ENCODE assay signal across 32 mouse cellular contexts in genomic region chr9:11436443-11437167, GRCm38 (mm10).
"Had no signal": no experiment of that assay in that cellular context is flagged by ENCODE, and none has a peak within 500 bp of the region (broad histone marks: within the 10 kb centered on the region; RNA-seq: fewer than 3 reads in every experiment).

No protein-coding gene starts in this region.

- H3K4me1 ChIP-seq: limb, embryonic 10.5 days; limb, embryonic 12.5 days; limb, embryonic 13.5 days; limb, embryonic 15.5 days; liver, embryonic 13.5 days; liver, embryonic 15.5 days; lung, embryonic 15.5 days; megakaryocyte, embryonic 14.5 days; midbrain, embryonic 10.5 days; midbrain, embryonic 12.5 days; midbrain, embryonic 13.5 days; midbrain, embryonic 15.5 days; neural tube, embryonic 12.5 days had no signal

- H3K9me3 ChIP-seq: limb, embryonic 10.5 days; limb, embryonic 12.5 days; limb, embryonic 13.5 days; limb, embryonic 15.5 days; liver, embryonic 13.5 days; liver, embryonic 15.5 days; lung, embryonic 15.5 days; megakaryocyte, embryonic 14.5 days; midbrain, embryonic 10.5 days; midbrain, embryonic 12.5 days; midbrain, embryonic 13.5 days; midbrain, embryonic 15.5 days; neural tube, embryonic 12.5 days had no signal

- H3K36me3 ChIP-seq: limb, embryonic 10.5 days; limb, embryonic 12.5 days; limb, embryonic 13.5 days; limb, embryonic 15.5 days; liver, embryonic 13.5 days; liver, embryonic 15.5 days; lung, embryonic 15.5 days; midbrain, embryonic 10.5 days; midbrain, embryonic 12.5 days; midbrain, embryonic 13.5 days; midbrain, embryonic 15.5 days; neural tube, embryonic 12.5 days had no signal

- H3K9ac ChIP-seq: limb, embryonic 12.5 days; limb, embryonic 13.5 days; limb, embryonic 15.5 days; liver, embryonic 13.5 days; liver, embryonic 14.5 days; liver, embryonic 15.5 days; liver, postnatal 0 days; lung, embryonic 14.5 days; lung, embryonic 15.5 days; midbrain, embryonic 12.5 days; midbrain, embryonic 13.5 days; midbrain, embryonic 15.5 days; neural tube, embryonic 12.5 days had no signal

- ATAC-seq: liver, postnatal 0 days; lung, postnatal 0 days; midbrain, embryonic 13.5 days; midbrain, embryonic 15.5 days; midbrain, embryonic 16.5 days had no signal

- H3K4me3 ChIP-seq: left cerebral cortex, adult 2 months; limb, embryonic 10.5 days; limb, embryonic 12.5 days; limb, embryonic 13.5 days; limb, embryonic 15.5 days; liver, embryonic 13.5 days; liver, embryonic 15.5 days; lung, embryonic 15.5 days; megakaryocyte, embryonic 14.5 days; midbrain, embryonic 10.5 days; midbrain, embryonic 12.5 days; midbrain, embryonic 13.5 days; midbrain, embryonic 15.5 days; myocyte; neural tube, embryonic 12.5 days had no signal

- H3K27me3 ChIP-seq: limb, embryonic 12.5 days; limb, embryonic 13.5 days; limb, embryonic 15.5 days; liver, embryonic 13.5 days; liver, embryonic 15.5 days; lung, embryonic 15.5 days; megakaryocyte, embryonic 14.5 days; midbrain, embryonic 12.5 days; midbrain, embryonic 13.5 days; midbrain, embryonic 15.5 days; neural tube, embryonic 12.5 days had no signal

- H3K4me2 ChIP-seq: limb, embryonic 12.5 days; limb, embryonic 13.5 days; limb, embryonic 15.5 days; liver, embryonic 11.5 days; liver, embryonic 13.5 days; liver, embryonic 15.5 days; lung, embryonic 14.5 days; lung, embryonic 15.5 days; midbrain, embryonic 11.5 days; midbrain, embryonic 12.5 days; midbrain, embryonic 13.5 days; midbrain, embryonic 15.5 days; neural tube, embryonic 12.5 days had no signal

- DNase-seq: left cerebral cortex, postnatal 4 days; liver; liver, embryonic 13.5 days; liver, postnatal 0 days; lung, adult 18-20 months; lung, adult 2 months; lung, embryonic 14.5 days; lung, postnatal 10 days; lung, postnatal 14 days; lung, postnatal 36 days; lung, postnatal 4 days; midbrain, embryonic 14.5 days had no signal

- H3K27ac ChIP-seq: left cerebral cortex, adult 2 months; limb, embryonic 10.5 days; limb, embryonic 12.5 days; limb, embryonic 13.5 days; limb, embryonic 15.5 days; liver, embryonic 13.5 days; liver, embryonic 14.5 days; liver, embryonic 15.5 days; lung, embryonic 15.5 days; macrophage; midbrain, embryonic 10.5 days; midbrain, embryonic 12.5 days; midbrain, embryonic 13.5 days; midbrain, embryonic 15.5 days; neural tube, embryonic 12.5 days had no signal
